Mouse (Mus musculus) ovary, postnatal 10 days (tissue): ENCODE data around the gene 2310022B05Rik.

ENCODE experiments used
- DNase-seq: peaks from one replicate; pipeline ENCODE4 v3.0.0; 2022; ENCODE audit warnings: low spot score

Gene 2310022B05Rik

GRCm38 (mm10) chr8:124608239-124608971, 54.8 kb downstream of the 2310022B05Rik start:
- no peak for DNase-seq

- no peak for DNase-seq
Measured at GRCm38 (mm10) chr8:124604066-124604465, 59.1 kb downstream of the 2310022B05Rik start.

GRCm38 (mm10) chr8:124589393-124589792, 73.8 kb downstream of the 2310022B05Rik start:
- DNase-seq: no peak

- DNase-seq: no peak
Measured at GRCm38 (mm10) chr8:124586556-124586955, 76.6 kb downstream of the 2310022B05Rik start.
